Mouse (Mus musculus) ES-Bruce4 (cell line): Measurements from ENCODE around the gene Dlx5. TPM values are rescaled to one million over a fixed set of nuclear protein-coding genes. Genes with fewer than 3 reads are reported as not detected.

Source experiments
- H3K27ac ChIP-seq: 2 replicates; pipeline ENCODE4 v1.5.1; 2012; ENCODE audit warnings: low read length, inconsistent platforms; ENCODE audit not compliant: insufficient read depth
- H3K27me3 ChIP-seq: 2 replicates; pipeline ENCODE4 v1.6.1; 2012; ENCODE audit warnings: mild to moderate bottlenecking, low read length, inconsistent platforms; ENCODE audit not compliant: control insufficient read depth, poor library complexity, insufficient read depth, severe bottlenecking
- H3K36me3 ChIP-seq: 2 replicates; pipeline ENCODE4 v1.6.1; 2012; ENCODE audit warnings: inconsistent platforms, mild to moderate bottlenecking, low read length, moderate library complexity; ENCODE audit not compliant: control insufficient read depth, poor library complexity, insufficient read depth, severe bottlenecking
- H3K4me1 ChIP-seq: one replicate; pipeline ENCODE4 v1.8.1; 2011; ENCODE audit warnings: low read length; ENCODE audit not compliant: control insufficient read depth, insufficient read depth
- H3K4me3 ChIP-seq: 2 replicates; pipeline ENCODE4 v1.5.1; 2011; ENCODE audit warnings: low read depth, mild to moderate bottlenecking, low read length
- H3K9ac ChIP-seq: 2 replicates; pipeline ENCODE4 v1.6.1; 2012; ENCODE audit warnings: low read depth, mild to moderate bottlenecking, inconsistent platforms; ENCODE audit not compliant: poor library complexity, severe bottlenecking
- H3K9me3 ChIP-seq: replicated peaks from 2 replicates; pipeline ENCODE4 v1.6.1; 2012; ENCODE audit warnings: mild to moderate bottlenecking, low read length, inconsistent platforms; ENCODE audit not compliant: control insufficient read depth, poor library complexity, insufficient read depth, severe bottlenecking
- CTCF ChIP-seq: IDR thresholded peaks from one replicate; pipeline ENCODE4 v1.8.1; 2011; ENCODE audit warnings: low read depth, low read length
- EP300 ChIP-seq: IDR thresholded peaks from 2 replicates; pipeline ENCODE4 v1.6.1; 2011; ENCODE audit warnings: low read depth, low read length; ENCODE audit not compliant: insufficient read depth
- POLR2A ChIP-seq: IDR thresholded peaks from one replicate; pipeline ENCODE4 v1.8.1; 2011; ENCODE audit warnings: low read length; ENCODE audit not compliant: insufficient read depth
- polyA plus RNA-seq: library from polyadenylated mRNA; stranded (reverse); fragments of >200 nt; gene quantifications from 2 replicates; pipeline ENCODE4 v1.2.4, GENCODE M21; 2011; ENCODE audit warnings: low read depth; ENCODE audit not compliant: missing spikeins, insufficient read depth, insufficient read length

Dlx5 gene
- polyA plus RNA-seq, 1 experiment = 0.42 TPM

GRCm38 (mm10) chr6:6877981-6878840 lies 3.7 kb downstream of the Dlx5 start:
- no peak overlapping the region for H3K4me3 ChIP-seq
- peaks cover 2% of the 10 kb centered on the region for H3K4me1 ChIP-seq

GRCm38 (mm10) chr6:6877346-6877910 lies 4.5 kb downstream of the Dlx5 start:
- Histone ChIP-seq H3K4me3 (no peak overlapping the region), H3K9ac (no peak overlapping the region), H3K36me3 (no peaks in the 10 kb centered on the region), H3K27ac (no peak overlapping the region), H3K4me1 (peaks cover 2% of the 10 kb centered on the region), H3K9me3 (peaks cover 6% of the 10 kb centered on the region; the same call in 1 of the 2 replicates), H3K27me3 (peaks cover 63% of the 10 kb centered on the region)
- no peak for TF ChIP-seq EP300
- TF ChIP-seq POLR2A = no peak
- TF ChIP-seq CTCF = no peak

More at GRCm38 (mm10) chr6:6877981-6878840, 3.7 kb downstream of the Dlx5 start:
- no peaks in the 10 kb centered on the region for H3K36me3 ChIP-seq
- no peak for TF ChIP-seq EP300
- no peak for TF ChIP-seq POLR2A
- no peak for TF ChIP-seq CTCF
- H3K9me3 ChIP-seq = peaks cover 6% of the 10 kb centered on the region; the same call in 1 of the 2 replicates
- no peak overlapping the region for H3K27ac ChIP-seq
- peaks cover 56% of the 10 kb centered on the region for H3K27me3 ChIP-seq
- H3K9ac ChIP-seq = no peak overlapping the region

GRCm38 (mm10) chr6:6876731-6877130 lies 5.2 kb downstream of the Dlx5 start:
- Histone ChIP-seq H3K27ac (no peak overlapping the region), H3K9ac (no peak overlapping the region), H3K4me3 (no peak overlapping the region), H3K36me3 (no peaks in the 10 kb centered on the region), H3K9me3 (peaks cover 6% of the 10 kb centered on the region; the same call in 1 of the 2 replicates), H3K4me1 (peaks cover 2% of the 10 kb centered on the region), H3K27me3 (peaks cover 65% of the 10 kb centered on the region)
- TF ChIP-seq POLR2A (no peak), CTCF (no peak), EP300 (no peak)

- no peak overlapping the region for H3K27ac ChIP-seq
- H3K4me1 ChIP-seq = peaks cover 2% of the 10 kb centered on the region
- no peak overlapping the region for H3K9ac ChIP-seq
- TF ChIP-seq EP300 (no peak), POLR2A (no peak), CTCF (no peak)
- peaks cover 65% of the 10 kb centered on the region for H3K27me3 ChIP-seq
- H3K36me3 ChIP-seq = no peaks in the 10 kb centered on the region
- H3K9me3 ChIP-seq = peaks cover 6% of the 10 kb centered on the region; the same call in 1 of the 2 replicates
- no peak overlapping the region for H3K4me3 ChIP-seq
Observed at GRCm38 (mm10) chr6:6876231-6876630, 5.7 kb downstream of the Dlx5 start.

- Histone ChIP-seq H3K9me3 (peaks cover 6% of the 10 kb centered on the region; the same call in 1 of the 2 replicates), H3K27me3 (peaks cover 59% of the 10 kb centered on the region), H3K4me3 (no peak overlapping the region), H3K9ac (no peak overlapping the region), H3K4me1 (peaks cover 2% of the 10 kb centered on the region), H3K27ac (no peak overlapping the region), H3K36me3 (no peaks in the 10 kb centered on the region)
- TF ChIP-seq EP300 (no peak), POLR2A (no peak), CTCF (no peak)
Observed at GRCm38 (mm10) chr6:6875676-6876075, 6.2 kb downstream of the Dlx5 start.

- Histone ChIP-seq H3K9ac (no peak overlapping the region), H3K27ac (no peak overlapping the region), H3K27me3 (peaks cover 54% of the 10 kb centered on the region), H3K4me1 (peaks cover 2% of the 10 kb centered on the region), H3K36me3 (no peaks in the 10 kb centered on the region), H3K4me3 (no peak overlapping the region), H3K9me3 (peaks cover 6% of the 10 kb centered on the region; the same call in 1 of the 2 replicates)
- TF ChIP-seq CTCF (no peak), EP300 (no peak), POLR2A (no peak)
Observed at GRCm38 (mm10) chr6:6875136-6875535, 6.7 kb downstream of the Dlx5 start.
